Mouse (Mus musculus) kidney, adult 9 months (tissue): ENCODE results near the gene Vars.
"Not testable (repeated sequence)": the region's sequence is repeated elsewhere in the genome, so short reads cannot be mapped to it uniquely, and the experiment has no call there.

ENCODE experiments used
- DNase-seq: peaks from one replicate; pipeline ENCODE4 v3.0.0; 2022

Gene Vars

GRCm38 (mm10) chr17:34972069-34972749 is 28.6 kb upstream of the Vars start, which contains the start of the genes Hspa1a and Hspa1l:
Gene Hspa1a (minus strand): TSS chr17:34972156.
Gene Hspa1l (plus strand): TSS chr17:34972703.
- peak; percentile 95 for DNase-seq

DNA sequence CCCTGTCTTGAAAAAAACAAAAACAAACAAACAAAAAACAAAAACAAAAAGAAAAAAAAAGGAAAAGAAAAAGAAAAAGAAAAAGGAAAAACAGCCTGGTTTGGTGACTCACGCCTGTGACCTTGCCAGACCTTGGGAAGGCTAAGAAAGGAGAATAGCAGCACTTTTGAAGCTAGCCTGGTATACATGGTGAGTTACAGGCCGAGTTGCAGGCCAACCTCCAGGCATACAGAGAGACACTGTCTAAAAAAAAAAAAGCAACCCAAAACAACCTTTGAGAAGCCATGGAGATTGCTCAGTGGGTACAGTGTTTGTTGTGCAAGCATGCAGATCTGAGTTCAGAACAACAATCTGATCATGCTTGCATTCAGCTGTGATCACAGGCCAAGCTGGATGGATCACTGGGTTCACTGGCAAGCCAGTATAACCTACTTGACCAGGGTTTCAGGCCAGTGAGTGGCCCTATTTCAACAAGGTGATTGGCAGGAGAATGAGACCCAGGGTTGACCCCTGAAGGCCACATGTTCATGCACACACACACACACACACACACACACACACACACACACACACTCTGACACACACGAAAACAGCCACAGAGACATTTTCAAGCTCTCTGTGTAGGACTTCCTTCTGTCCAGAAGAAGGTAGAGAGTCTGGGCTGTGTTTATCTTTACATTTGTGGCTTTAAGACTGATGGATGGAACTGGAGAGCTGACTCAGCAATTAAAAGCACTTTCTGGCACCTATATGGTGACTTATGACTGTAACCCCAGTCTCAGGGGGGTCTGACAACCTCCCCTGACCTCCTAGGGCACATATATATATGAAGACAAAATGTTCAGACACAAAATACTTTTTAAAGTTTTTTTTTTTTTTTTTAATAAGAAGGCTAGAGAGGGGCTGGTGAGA is 24.9 kb upstream of the Vars start:
- no peak for DNase-seq

- DNase-seq: no peak
Measured at GRCm38 (mm10) chr17:34977000-34977399, 23.8 kb upstream of the Vars start.

DNA sequence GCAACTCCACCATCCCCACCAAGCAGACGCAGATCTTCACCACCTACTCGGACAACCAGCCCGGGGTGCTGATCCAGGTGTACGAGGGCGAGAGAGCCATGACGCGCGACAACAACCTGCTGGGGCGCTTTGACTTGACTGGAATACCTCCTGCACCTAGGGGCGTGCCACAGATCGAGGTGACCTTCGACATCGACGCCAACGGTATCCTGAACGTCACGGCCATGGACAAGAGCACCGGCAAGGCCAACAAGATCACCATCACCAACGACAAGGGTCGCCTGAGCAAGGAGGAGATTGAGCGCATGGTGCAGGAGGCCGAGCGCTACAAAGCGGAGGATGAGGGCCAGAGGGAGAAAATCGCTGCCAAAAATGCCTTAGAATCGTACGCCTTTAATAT is 22.5 kb upstream of the Vars start:
- no peak for DNase-seq

DNA sequence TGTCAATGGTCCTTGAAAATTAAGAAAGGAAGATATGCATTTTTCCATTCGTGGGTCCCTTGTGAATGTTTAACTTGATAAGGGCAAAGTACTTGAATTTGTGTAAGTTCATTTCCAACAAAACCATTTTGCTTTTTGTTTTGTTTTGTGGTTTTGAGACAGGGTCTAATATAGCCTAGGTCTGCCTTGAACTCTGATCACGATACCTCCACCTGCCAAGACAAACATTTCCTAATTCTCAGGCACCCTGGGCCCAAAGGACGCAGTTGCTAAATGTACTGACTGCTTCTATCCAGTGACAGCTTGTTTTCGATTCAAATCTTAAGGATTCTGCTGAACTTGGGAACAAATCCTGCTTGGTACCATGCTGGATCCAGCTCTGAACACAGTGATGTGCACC is 21.2 kb upstream of the Vars start:
- DNase-seq: no peak

GRCm38 (mm10) chr17:34980655-34981054 is 20.1 kb upstream of the Vars start:
- DNase-seq: peak; percentile 86

- DNase-seq: peak; percentile 94
Measured at GRCm38 (mm10) chr17:34981690-34982180, 19.1 kb upstream of the Vars start, which contains the start of gene Lsm2. Gene Lsm2 (plus strand): TSS chr17:34981862.

DNA sequence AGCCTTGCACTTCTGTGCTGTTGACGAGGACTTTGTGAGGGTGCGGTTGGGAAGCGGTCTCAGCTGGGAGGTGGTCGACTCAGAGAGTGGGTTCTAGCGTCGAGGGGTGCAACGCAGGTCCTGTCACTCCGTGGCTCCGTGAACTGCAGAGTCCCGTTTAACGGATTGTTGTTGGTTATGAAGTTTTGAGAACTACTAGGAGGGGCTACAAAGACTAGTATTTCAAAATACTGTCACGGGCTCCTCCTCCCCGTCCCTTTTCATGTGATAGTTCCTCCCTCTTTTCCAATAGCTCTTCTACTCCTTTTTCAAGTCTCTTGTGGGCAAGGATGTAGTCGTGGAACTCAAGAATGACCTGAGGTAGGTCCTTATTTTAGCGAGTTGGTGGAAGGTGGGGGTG is 18.5 kb upstream of the Vars start:
- DNase-seq: no peak

GRCm38 (mm10) chr17:34984218-34984617 is 16.6 kb upstream of the Vars start:
- DNase-seq: peak; percentile 59

DNA sequence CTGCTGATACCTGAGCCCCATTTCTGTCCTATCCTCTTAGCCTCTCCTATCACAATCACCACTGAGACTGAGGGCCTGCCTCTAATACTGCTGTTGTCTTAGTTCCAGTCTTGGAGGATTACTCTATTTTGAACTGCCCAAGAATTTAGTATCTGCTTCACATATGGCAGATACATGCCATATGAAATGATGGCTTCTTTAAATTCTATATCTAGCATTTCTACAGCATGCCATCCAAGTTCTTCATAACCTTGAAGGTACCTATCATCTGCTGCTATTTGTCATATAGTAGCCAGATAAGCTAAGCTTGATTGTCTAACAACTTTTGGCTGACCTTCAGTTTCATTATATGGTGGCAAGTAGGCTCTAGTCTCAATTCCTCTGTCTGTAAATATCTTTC is 6.0 kb upstream of the Vars start:
- no peak for DNase-seq

DNA sequence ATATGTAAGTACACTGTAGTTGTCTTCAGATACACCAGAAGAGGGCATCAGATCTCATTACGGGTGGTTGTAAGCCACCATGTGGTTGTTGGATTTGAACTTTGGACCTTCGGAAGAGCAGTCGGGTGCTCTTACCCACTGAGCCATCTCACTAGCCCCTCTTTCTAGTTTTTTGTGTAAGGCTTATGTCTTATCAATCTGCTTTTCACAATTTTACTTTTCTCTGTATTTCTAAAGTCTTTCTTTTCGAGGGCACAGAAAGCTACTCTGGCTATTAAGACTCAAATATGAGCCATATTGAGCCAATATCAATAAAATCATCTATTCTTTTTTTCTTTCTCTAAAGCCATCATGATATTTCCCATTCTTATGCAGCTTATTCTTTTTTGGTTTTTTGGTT is 5.6 kb upstream of the Vars start:
- DNase-seq: not testable (repeated sequence)

- not testable (repeated sequence) for DNase-seq
Measured at GRCm38 (mm10) chr17:34995927-34996326, 4.9 kb upstream of the Vars start.

DNA sequence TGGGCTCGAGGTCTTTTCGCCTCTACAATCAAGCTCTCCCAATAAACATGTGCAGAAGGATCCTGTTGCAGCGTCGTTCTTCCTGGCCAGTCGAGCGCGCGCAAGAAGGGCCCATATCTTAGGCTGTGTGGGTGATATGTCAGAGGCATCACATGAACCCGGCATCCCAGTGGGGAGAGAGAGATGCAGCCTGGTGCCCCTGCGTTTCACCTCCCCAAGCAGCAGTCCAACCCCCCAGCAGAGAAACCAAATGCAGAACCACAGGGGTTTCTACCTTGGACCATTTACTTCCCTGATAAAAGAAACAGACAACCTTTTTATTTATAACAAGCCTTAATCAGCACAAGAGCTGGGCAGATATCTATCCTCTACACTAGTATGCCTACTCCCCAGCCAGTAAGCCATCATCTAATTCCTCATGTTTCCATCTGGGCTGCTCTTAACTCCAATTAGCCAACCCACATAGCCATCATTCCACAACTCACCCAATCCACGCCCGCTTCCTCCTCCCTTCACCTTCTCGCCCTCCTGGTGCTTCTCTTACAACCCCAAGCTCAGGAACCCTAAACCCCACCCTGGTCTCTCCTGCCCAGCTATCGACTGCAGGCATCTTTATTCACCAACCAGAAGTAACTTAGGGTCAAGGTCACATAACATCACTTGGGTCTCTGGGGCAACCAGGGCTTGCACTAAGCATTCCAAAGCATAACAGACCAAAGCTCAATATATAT is 4.2 kb upstream of the Vars start:
- no peak for DNase-seq

DNA sequence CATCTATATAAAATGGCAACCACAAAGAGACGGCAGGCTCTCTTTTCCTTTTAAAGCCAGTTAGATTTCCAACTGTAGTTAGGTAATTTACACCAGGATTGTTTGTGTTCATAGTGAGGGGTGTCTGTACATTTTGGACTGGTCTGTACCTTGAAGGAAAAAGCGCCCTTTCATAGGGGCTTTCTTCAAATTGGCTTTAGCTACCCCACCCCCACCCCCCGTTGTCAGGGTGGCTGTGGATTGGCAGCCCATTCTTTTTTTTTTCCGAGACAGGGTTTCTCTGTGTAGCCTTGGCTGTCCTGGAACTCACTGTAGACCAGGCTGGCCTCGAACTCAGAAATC is 3.7 kb upstream of the Vars start:
- no peak for DNase-seq

DNA sequence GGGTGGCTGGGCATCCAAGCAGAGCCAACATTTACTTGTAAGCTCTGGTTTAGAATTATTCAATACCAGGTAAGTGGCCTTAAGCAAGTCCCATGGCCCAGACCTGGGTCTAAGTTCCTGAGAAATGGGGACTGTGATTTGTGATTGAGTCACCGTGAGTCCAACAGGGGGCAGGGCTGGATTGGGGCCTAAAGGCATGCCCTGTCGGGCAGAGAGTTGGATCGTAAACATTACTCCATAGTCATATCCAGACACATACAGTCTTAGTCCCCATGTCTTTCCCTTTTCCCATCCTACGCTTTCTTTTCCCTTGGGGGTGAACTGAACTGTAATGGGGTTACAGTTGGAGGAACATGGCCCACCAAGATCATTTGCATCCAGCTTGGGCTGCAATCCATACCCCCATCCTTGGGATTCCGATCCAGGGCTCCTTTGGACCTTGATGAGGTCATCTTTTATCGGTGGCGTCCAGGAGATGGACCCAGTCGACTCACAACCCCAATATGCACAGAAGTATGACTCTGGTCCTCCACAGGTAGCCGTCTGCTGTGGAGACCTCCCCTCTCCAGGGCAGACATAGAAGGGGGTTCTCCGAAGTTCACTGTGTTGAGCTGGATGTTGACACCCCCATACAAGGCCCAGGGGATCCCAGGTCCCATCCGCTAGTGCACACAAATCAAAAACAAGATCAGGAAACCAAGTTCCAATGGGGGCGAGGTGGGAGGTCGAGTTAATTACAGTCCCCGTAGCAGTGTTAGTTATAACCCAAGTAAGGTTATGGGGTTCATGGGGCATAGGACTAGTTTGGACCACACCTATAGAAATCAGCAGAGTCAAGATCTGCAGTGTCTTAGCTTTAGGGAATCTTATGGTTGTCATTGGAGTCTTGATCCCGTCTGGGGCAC is 2.0 kb upstream of the Vars start:
- no peak for DNase-seq

- not testable (repeated sequence) for DNase-seq
Measured at GRCm38 (mm10) chr17:34999871-35000716, 693 bp upstream of the Vars start.

DNA sequence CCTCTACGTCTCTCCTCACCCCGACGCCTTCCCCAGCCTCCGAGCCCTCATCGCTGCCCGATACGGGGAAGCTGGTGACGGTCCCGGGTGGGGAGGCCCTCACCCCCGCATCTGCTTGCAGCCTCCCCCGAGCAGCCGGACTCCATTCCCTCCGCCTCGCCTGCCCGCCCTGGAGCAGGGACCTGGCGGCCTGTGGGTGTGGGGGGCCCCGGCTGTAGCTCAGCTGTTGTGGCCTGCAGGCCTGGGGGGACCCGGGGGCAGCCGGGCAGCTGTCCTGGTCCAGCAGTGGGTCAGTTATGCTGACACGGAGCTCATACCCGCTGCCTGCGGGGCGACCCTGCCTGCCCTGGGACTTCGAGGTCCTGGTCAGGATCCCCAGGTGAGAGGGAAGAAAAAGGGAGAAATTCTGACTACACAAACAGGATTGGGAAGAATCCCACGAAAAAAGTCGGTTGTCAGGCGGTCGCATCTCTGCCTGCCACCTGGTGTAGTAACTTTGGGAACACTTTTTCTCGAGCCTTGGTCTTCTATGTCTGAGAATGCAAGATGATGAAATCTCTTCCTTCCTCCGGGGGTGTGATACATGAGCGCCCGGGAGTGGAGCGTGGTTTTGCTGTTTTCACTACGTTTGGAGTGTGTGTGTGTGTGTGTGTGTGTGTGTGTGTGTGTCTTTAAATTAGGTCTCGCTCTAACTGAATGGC is 815 bp downstream of the Vars start:
- DNase-seq: peak; percentile 24

DNA sequence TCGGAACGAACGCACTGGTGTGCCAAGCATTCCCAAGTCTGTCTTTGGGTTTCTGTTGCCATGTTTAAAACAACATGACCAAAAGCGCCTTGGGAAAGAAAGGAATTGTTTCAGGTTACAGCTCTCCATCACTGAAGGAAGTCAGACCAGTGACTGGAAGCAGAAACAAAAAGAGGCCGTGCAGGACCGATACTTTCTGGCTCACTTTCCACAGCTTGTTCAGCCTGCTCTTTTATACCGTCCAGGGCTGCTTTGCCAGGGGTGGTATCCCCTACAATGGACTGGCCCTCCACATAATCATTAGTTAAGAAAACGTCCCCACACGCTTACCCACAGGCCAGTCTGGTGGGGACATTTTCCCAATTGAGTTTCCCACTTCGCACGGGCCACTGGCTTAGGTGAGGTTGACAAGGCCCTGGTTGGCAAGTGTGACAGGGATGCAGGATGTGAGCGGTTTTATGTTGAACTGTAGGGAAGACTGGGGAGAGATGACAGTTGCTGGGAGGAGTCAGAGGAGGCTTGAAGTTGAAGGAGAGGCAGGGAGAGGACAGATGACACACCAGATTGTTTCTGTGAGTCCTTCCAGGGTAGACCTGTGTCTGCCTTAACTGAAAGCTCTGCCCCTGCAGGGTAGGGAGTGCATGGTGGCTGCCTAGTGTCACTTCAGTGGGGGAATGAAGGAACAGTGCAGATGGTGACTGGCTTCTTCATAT is 1.5 kb downstream of the Vars start:
- no peak for DNase-seq

DNA sequence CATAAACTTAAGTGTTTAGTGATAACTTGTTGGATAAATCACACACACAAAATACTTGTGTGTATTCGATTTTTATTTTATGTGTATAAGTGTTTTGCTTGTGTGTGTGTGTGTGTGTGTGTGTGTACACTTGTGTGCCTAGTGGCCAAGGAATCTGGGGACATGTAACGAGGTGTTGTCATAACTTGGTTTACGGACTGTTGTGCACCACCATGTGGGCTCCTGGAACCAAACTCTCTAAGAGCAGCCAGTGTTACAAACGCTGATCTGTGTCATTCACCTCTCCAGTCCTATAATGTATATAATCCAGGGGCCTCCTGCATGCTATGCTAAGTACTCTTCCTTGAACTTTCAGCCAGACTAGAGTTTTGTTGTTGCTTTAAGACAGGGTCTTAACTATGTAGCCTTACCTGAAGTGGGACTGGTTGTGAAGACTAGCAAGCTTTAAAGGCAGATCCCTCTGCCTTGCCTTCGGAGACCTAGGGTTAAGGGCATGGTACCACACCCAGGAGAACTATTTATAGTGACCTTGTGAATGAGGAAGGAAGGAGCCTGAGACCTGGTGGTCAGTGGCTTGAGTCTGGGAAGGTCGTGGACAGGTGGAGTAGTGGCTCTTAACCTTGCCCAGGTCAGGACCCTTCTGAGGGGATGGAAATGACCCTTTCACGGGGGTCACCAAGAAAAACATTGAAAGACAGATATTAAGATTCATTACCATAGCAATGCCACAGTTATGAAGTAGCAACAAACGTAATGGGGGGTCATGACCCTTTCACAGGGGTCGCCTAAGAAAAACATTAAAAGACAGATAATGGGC is 2.4 kb downstream of the Vars start:
- DNase-seq: no peak
